Mouse (Mus musculus) intestine, embryonic 16.5 days (tissue): ENCODE measurements around the gene Zfp420. TPM values are rescaled to one million over a fixed set of nuclear protein-coding genes. Genes with fewer than 3 reads are reported as not detected.

ENCODE experiments used
- ATAC-seq: fragments of 200-750 bp; cut with Nextera tagmentation; 2 replicates; pipeline ENCODE4 v1.8.0; 2017; ENCODE audit warnings: moderate TSS enrichment, moderate library complexity
- H3K27ac ChIP-seq: fragments of 300-500 bp; sonication (generic); 2 replicates; pipeline ENCODE4 v1.5.1; 2014; ENCODE audit warnings: mild to moderate bottlenecking, low read length
- H3K27me3 ChIP-seq: fragments of 300-500 bp; sonication (generic); replicated peaks from 2 replicates; pipeline ENCODE4 v1.6.1; 2014; ENCODE audit warnings: low read length, control low read depth, mixed read lengths; ENCODE audit not compliant: control insufficient read depth, insufficient read depth
- H3K36me3 ChIP-seq: fragments of 300-500 bp; sonication (generic); 2 replicates; pipeline ENCODE4 v1.6.1; 2014; ENCODE audit warnings: low read length, control low read depth; ENCODE audit not compliant: control insufficient read depth, insufficient read depth
- H3K4me1 ChIP-seq: fragments of 300-500 bp; sonication (generic); 2 replicates; pipeline ENCODE4 v1.6.1; 2014; ENCODE audit warnings: low read length, control low read depth, mixed read lengths; ENCODE audit not compliant: control insufficient read depth, insufficient read depth
- H3K4me2 ChIP-seq: fragments of 300-500 bp; sonication (generic); 2 replicates; pipeline ENCODE4 v1.6.1; 2014; ENCODE audit warnings: low read depth, low read length, control low read depth
- H3K4me3 ChIP-seq: fragments of 300-500 bp; sonication (generic); 2 replicates; pipeline ENCODE4 v1.5.1; 2014; ENCODE audit warnings: mild to moderate bottlenecking, low read length
- H3K9ac ChIP-seq: fragments of 300-500 bp; sonication (generic); 2 replicates; pipeline ENCODE4 v1.6.1; 2014; ENCODE audit warnings: low read depth, low read length
- H3K9me3 ChIP-seq: fragments of 300-500 bp; sonication (generic); 2 replicates; pipeline ENCODE4 v1.6.1; 2016; ENCODE audit warnings: low read length, control low read depth; ENCODE audit not compliant: control insufficient read depth
- WGBS: fragments of 180-500 bp; shearing (Covaris S2); extraction: QIAGEN DNeasy Blood & Tissue Kit; methylation state at CpG from one replicate; pipeline ENCODE4 v1.1.7; 2014; 5-methylcytosine and 5-hydroxymethylcytosine counted together
- polyA plus RNA-seq: library from polyadenylated mRNA; unstranded; fragments of >200 nt; fragmentation: Nextera tagmentation; extraction: Ambion mirVana; gene quantifications from 2 replicates; pipeline ENCODE4 v1.2.1, GENCODE M21; 2015

Gene Zfp420
- polyA plus RNA-seq, 1 experiment from 2014 or later, result 4.3 TPM

- peaks cover 8% of the 10 kb centered on the region; the same call in 1 of the 2 replicates for H3K4me1 ChIP-seq
- H3K4me3 ChIP-seq, result peak within 1 kb of the TSS; percentile 71
- WGBS, result under 1% methylated on average over 33 of the region's 33 CpGs
- H3K27ac ChIP-seq, result peak within 1 kb of the TSS; percentile 75
- no peaks in the 10 kb centered on the region for H3K9me3 ChIP-seq
- peak; percentile 75 for ATAC-seq
- peak within 1 kb of the TSS; percentile 56 for H3K4me2 ChIP-seq
- peak within 1 kb of the TSS; percentile 75 for H3K9ac ChIP-seq
- peaks cover 13% of the 10 kb centered on the region for H3K36me3 ChIP-seq
- no peaks in the 10 kb centered on the region for H3K27me3 ChIP-seq
These were observed 48.6 kb downstream of the Zfp420 start, which contains the start of gene Zfp383 for GRCm38 (mm10) chr7:29908130-29908950. Zfp383 (plus strand) TSS chr7:29908223.

GRCm38 (mm10) chr7:29910252-29910651 is 50.5 kb downstream of the Zfp420 start:
- Histone ChIP-seq H3K4me3 (no peak overlapping the region), H3K27ac (no peak overlapping the region), H3K9me3 (no peaks in the 10 kb centered on the region; the same call in 1 of the 2 replicates), H3K27me3 (no peaks in the 10 kb centered on the region), H3K4me1 (peaks cover 8% of the 10 kb centered on the region; the same call in 1 of the 2 replicates), H3K36me3 (peaks cover 20% of the 10 kb centered on the region), H3K4me2 (no peak overlapping the region), H3K9ac (no peak overlapping the region)
- 73% methylated on average over 2 of the region's 2 CpGs for WGBS
- no peak for ATAC-seq

GRCm38 (mm10) chr7:29912172-29912571 is 52.4 kb downstream of the Zfp420 start:
- ATAC-seq, result no peak
- Histone ChIP-seq H3K36me3 (peaks cover 24% of the 10 kb centered on the region), H3K4me1 (peaks cover 8% of the 10 kb centered on the region; the same call in 1 of the 2 replicates), H3K9me3 (no peaks in the 10 kb centered on the region; the same call in 1 of the 2 replicates), H3K9ac (no peak overlapping the region), H3K4me3 (no peak overlapping the region), H3K27me3 (no peaks in the 10 kb centered on the region), H3K4me2 (no peak overlapping the region), H3K27ac (no peak overlapping the region)
- 92% methylated on average over 13 of the region's 13 CpGs for WGBS

- Histone ChIP-seq H3K9me3 (no peaks in the 10 kb centered on the region; the same call in 1 of the 2 replicates), H3K36me3 (peaks cover 17% of the 10 kb centered on the region), H3K9ac (no peak overlapping the region), H3K4me2 (no peak overlapping the region), H3K4me3 (no peak overlapping the region), H3K4me1 (no peaks in the 10 kb centered on the region), H3K27me3 (no peaks in the 10 kb centered on the region), H3K27ac (no peak overlapping the region)
- ATAC-seq, result no peak
- 47% methylated on average over 6 of the region's 6 CpGs for WGBS
These were observed 57.7 kb downstream of the Zfp420 start for GRCm38 (mm10) chr7:29917371-29918061.

GRCm38 (mm10) chr7:29918062-29918453 is 58.3 kb downstream of the Zfp420 start:
- Histone ChIP-seq H3K4me1 (no peaks in the 10 kb centered on the region), H3K9ac (no peak overlapping the region), H3K9me3 (no peaks in the 10 kb centered on the region; the same call in 1 of the 2 replicates), H3K36me3 (peaks cover 17% of the 10 kb centered on the region), H3K4me2 (no peak overlapping the region), H3K4me3 (no peak overlapping the region), H3K27me3 (no peaks in the 10 kb centered on the region), H3K27ac (no peak overlapping the region)
- ATAC-seq, result no peak
- WGBS, result 89% methylated on average over 4 of the region's 4 CpGs

GRCm38 (mm10) chr7:29921439-29922093 is 61.8 kb downstream of the Zfp420 start:
- Histone ChIP-seq H3K27me3 (no peaks in the 10 kb centered on the region), H3K36me3 (no peaks in the 10 kb centered on the region), H3K9ac (no peak overlapping the region), H3K4me1 (no peaks in the 10 kb centered on the region), H3K4me2 (no peak overlapping the region), H3K27ac (no peak overlapping the region), H3K4me3 (no peak overlapping the region), H3K9me3 (no peaks in the 10 kb centered on the region)
- no peak for ATAC-seq
- WGBS, result 79% methylated on average over 6 of the region's 6 CpGs

GRCm38 (mm10) chr7:29922780-29923179 is 63.0 kb downstream of the Zfp420 start:
- ATAC-seq, result no peak
- Histone ChIP-seq H3K4me1 (no peaks in the 10 kb centered on the region), H3K36me3 (no peaks in the 10 kb centered on the region), H3K9me3 (no peaks in the 10 kb centered on the region), H3K27ac (no peak overlapping the region), H3K4me2 (no peak overlapping the region), H3K4me3 (no peak overlapping the region), H3K9ac (no peak overlapping the region), H3K27me3 (no peaks in the 10 kb centered on the region)
- WGBS, result 74% methylated on average over 2 of the region's 2 CpGs
